Mouse (Mus musculus) left cerebral cortex, adult 2 months (tissue): ENCODE data around the gene Tmem35b. TPM values are rescaled to one million over a fixed set of nuclear protein-coding genes. Genes with fewer than 3 reads are reported as not detected.

Experiments
- DNase-seq, 2 experiments: peaks; one replicate each; pipeline ENCODE4 v3.0.0; 2021 to 2022; ENCODE audit warnings: low spot score in 2 of 2, mixed read lengths in 1 of 2; ENCODE audit errors: extremely low spot score in 1 of 2
- H3K27ac ChIP-seq: fragments of 200-600 bp; 2 replicates; pipeline ENCODE4 v1.8.1; 2022
- H3K4me3 ChIP-seq: fragments of 200-600 bp; 2 replicates; pipeline ENCODE4 v1.8.1; 2022
- CTCF ChIP-seq: fragments of 200-600 bp; IDR thresholded peaks from 2 replicates; pipeline ENCODE4 v1.8.1; 2022; ENCODE audit warnings: antibody characterized with exemption, mild to moderate bottlenecking, moderate library complexity
- intact Hi-C: fragments of 180-260 bp; cut with DNase I; formaldehyde crosslinking; loops from one replicate; pipeline ENCODE4 v1.15.1; 2025
- total RNA-seq, 2 experiments: library from RNA; stranded (reverse); gene quantifications; 2 replicates each; pipeline ENCODE4 v1.2.3; 2021

Gene Tmem35b
- total RNA-seq, 2 experiments from 2014 or later, result 4.1 to 4.2 TPM

DNA sequence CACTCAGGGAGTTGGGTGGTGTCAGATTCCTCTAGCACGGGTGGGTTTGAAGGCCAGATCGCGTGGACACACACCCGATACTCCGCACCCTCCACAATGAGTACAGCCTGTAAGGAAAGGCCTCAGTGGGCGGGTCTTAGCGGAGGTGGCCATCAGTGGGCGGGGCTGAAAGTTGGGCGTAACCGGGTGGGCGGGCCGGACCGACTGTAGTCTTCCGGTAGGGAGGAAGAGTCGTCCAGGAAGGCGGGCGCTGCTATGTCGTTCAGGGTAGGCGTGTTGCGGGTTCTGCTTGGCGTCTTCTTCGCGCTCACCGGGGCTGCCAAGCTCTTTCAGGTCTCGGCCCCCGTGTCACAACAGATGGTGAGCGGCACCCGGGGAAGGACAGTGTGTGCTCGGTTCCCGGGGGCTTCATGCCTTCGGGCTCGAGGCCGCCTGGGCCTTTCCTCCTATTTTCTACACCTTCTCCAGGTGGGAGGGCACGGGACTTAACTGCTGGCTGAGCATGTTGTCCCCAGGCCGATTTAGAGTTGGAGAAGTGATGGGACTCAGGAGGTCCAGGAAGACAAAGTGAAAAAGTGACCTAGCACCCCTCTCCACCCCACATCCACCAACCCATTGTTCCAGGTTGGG is 2.5 kb downstream of the Tmem35b start:
- no peak for TF ChIP-seq CTCF
- intact Hi-C loops, result loop anchor here (5.0 kb wide), 1 partner anchor 41 kb away; the partner anchor contains the start of gene Dlgap3
- Histone ChIP-seq H3K27ac (no peak overlapping the region), H3K4me3 (peak overlapping the region; percentile 49)
- DNase-seq, result peak; percentile 46 to 47

DNA sequence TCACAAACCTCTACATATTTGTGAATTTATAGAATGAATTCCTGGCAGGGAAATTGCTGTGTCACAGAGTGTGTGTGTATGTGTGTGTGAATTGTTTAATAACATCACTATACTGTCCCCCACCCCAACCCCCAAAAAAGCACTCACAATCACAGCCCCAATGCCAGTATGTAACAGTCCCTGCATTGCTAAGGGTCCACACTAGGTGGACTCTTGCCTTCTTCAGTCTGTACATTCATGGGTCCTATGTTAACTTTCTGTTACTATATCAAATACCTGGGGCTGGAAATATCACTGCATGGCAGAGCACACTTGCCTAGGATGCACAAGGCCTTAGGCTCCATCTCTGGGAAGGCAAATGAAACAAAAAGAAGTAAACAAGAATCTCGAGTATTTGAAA is 11.2 kb downstream of the Tmem35b start:
- intact Hi-C loops, result no loop called here
- H3K27ac ChIP-seq, result no peak overlapping the region
- no peak for DNase-seq
- H3K4me3 ChIP-seq, result no peak overlapping the region
- TF ChIP-seq CTCF, result no peak

DNA sequence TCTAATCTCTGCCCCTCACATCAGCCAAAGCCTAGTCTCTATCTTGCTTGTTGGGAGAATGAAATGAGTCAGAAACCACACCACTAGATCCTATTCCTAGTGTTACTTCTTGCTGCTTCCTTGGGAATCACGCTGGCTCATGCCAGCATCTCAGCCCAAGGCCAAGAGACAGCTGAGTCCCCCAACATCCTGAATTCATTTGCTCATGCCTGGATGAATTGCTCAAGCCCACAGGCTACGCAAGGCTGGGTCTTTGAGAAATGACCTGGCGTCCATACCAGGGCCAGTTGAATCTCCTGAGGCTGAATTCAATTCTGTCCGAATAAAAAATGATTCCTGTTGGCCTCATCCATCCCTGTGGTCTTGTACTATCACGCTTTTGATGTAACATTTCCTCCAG is 14.1 kb downstream of the Tmem35b start:
- Histone ChIP-seq H3K27ac (no peak overlapping the region), H3K4me3 (no peak overlapping the region)
- DNase-seq, result no peak
- intact Hi-C loops, result no loop called here
- TF ChIP-seq CTCF, result no peak

DNA sequence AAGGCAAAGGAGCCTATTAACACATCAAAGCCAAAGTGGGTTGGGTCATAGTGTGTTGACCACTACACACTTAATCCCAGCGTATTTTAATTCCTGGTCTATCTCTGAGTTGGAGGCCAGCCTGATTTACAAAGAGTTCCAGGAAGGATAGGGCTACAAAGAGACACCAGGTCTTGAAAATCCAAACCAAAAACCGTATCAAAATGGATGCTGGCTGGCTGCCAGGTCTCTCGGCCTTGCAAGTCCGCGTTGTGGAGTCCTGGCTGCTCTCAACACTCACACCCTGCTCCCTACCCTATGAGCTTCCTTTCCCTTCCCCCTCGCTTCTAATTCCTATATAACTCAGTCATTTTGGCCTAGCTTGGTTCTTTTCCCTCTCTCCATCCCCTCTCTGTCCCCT is 15.0 kb downstream of the Tmem35b start:
- no peak for DNase-seq
- H3K27ac ChIP-seq, result no peak overlapping the region
- no peak overlapping the region for H3K4me3 ChIP-seq
- TF ChIP-seq CTCF, result no peak
- intact Hi-C loops, result no loop called here

DNA sequence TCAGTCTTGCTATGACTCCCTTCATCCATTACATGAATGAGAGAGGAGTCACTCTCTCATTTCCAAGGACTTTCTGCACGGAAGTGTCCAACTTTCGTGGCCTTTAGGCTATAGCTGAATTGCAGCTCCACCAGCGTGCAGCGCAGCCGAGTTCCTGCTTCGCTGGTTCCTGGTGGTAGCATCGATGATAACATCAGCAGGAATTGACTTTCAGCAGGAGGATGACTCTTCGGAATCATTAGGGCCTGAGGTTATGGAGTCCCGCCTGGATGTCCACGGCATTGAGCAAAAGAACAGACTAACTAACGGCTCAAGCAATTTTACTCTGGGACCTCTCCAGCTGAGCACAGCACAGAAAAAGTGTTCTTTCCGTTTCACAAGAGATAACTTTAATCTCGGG is 26.5 kb downstream of the Tmem35b start:
- no peak overlapping the region for H3K4me3 ChIP-seq
- intact Hi-C loops, result loop anchor here (5.0 kb wide), 1 partner anchor 147 kb away; no protein-coding TSS in a partner anchor
- no peak for DNase-seq
- TF ChIP-seq CTCF, result no peak
- no peak overlapping the region for H3K27ac ChIP-seq

DNA sequence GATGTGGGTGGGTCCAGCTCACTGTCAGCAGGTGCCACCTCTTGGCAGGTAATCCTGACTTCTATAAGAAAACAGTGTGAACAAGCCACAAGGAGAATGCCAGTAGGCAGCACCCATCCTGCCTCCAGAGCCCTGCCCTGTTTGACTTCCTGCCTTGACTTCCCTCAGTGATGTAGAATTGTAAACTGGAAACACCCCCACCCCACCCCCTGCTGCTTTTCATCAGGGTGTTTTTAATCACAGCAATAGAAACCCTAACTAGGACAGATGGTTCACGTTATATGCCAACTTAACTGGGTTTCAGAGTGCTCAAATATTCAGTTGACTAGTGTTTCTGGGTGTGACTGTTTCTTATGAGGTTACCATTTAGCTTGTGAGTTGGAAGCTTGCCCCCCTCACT is 29.9 kb downstream of the Tmem35b start:
- Histone ChIP-seq H3K4me3 (no peak overlapping the region), H3K27ac (no peak overlapping the region)
- intact Hi-C loops, result loop anchor here (5.0 kb wide), 1 partner anchor 144 kb away; no protein-coding TSS in a partner anchor
- no peak for TF ChIP-seq CTCF
- no peak for DNase-seq

DNA sequence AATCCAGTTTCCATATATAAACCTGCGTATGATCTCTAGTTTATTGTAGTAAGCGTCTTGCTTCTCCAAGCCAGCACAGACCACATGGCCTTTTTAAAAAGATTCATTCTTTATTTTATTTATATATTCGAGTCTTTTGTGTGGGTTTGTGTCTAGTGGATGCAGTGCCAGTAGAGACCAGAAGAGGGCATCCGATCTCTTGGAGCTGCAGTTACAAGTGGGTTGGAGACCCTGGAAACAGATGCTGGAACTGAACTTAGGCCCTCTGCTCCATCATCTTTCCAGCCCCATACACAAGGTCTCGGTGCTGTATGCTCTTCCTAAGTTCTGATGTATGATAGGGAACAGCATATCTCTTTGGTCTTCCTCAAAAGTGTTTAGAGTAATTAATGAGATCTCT is 32.3 kb downstream of the Tmem35b start:
- no peak for DNase-seq
- intact Hi-C loops, result no loop called here
- no peak overlapping the region for H3K4me3 ChIP-seq

DNA sequence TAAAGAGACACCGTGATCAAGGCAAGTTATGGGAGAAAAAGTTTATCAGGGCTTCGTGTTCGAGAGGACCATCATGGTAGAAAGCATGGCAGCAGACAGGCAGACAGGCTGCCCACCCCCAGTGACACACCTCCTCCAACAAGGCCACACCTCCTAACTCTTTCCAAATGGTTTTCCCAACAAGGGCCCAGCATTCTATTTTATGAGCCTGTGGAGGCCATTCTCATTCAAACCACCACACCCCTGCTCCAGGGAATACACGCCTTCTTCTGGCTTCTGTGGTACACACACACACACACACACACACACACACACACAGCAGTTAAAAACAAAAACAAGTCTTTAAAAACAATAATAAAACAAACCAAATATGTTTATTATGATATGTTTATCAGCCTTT is 34.3 kb downstream of the Tmem35b start:
- no peak overlapping the region for H3K4me3 ChIP-seq
- no peak for TF ChIP-seq CTCF
- DNase-seq, result no peak
- intact Hi-C loops, result no loop called here
- H3K27ac ChIP-seq, result no peak overlapping the region

More for the DNA sequence above, 32.3 kb downstream of the Tmem35b start:
- no peak overlapping the region for H3K27ac ChIP-seq
- TF ChIP-seq CTCF, result no peak; the same call in 1 of the 2 replicates

DNA sequence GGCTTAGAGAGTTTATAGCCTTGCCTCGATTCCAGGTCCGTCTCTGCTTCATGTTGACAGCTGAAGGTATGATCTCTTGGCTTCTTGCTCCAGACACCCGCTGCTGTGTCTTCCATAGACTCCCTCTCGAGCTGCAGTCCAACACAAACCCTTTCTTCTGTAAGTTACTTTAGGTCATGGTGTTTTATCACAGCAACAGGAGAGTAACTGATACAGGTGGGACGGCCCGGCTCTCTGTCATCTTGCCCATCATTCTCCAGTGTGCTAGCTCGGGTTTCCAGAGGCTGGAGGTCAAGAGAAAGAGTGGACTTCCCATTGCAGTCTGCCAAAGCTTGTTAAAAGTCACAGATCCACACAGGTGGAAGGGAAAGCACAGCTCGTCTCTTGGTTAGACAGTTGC is 40.4 kb downstream of the Tmem35b start:
- TF ChIP-seq CTCF, result no peak
- Histone ChIP-seq H3K4me3 (no peak overlapping the region), H3K27ac (no peak overlapping the region)
- intact Hi-C loops, result no loop called here
- DNase-seq, result no peak

DNA sequence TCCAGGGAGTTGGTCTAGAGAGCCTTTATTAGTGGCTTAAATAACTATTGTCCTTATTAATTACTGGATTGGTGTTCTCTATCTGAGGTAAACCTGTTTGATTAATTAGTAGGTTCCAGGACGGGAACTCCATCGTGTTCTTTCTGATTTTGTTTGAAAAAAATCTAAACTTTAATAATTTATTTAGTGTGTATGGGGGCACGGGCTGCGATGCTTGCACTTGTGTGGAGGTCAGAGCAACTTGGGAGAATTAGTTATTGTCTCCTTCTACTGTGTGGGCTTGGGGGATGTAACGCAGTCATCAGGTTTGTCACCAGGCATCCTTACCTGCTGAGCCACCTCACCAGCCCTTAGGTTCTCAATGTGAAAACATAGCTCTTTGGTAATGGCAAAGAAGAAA is 43.6 kb downstream of the Tmem35b start:
- no peak for DNase-seq
- Histone ChIP-seq H3K27ac (no peak overlapping the region), H3K4me3 (no peak overlapping the region)
- no peak for TF ChIP-seq CTCF
- intact Hi-C loops, result loop anchor here (5.0 kb wide), 1 partner anchor 40 kb away; no protein-coding TSS in a partner anchor

DNA sequence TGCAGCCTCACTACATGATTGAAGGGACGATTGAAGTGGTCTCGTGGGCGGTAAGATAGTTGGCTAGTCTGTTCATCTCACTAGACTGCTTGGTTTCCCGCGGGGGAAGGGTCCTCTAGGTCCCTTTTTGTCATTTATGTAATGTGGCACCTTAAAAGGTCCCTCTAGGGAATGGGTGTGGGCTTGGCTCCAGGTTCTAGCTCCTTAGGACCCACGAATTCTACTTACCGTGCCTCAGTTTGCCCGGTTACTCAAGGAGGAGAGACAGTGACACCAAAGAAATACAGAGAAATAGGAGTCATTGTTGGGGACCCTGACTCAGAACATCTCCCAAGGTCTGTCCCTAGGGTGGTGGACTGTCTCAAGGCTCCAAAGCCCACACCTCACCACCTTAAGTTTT is 44.2 kb downstream of the Tmem35b start:
- intact Hi-C loops, result loop anchor here (2.0 to 5.0 kb wide), 2 partner anchors 40 to 91 kb away; partner anchors contain the start of gene Zmym6
- Histone ChIP-seq H3K4me3 (peak overlapping the region; percentile 77), H3K27ac (peak overlapping the region; percentile 99)
- TF ChIP-seq CTCF, result no peak
- no peak for DNase-seq

DNA sequence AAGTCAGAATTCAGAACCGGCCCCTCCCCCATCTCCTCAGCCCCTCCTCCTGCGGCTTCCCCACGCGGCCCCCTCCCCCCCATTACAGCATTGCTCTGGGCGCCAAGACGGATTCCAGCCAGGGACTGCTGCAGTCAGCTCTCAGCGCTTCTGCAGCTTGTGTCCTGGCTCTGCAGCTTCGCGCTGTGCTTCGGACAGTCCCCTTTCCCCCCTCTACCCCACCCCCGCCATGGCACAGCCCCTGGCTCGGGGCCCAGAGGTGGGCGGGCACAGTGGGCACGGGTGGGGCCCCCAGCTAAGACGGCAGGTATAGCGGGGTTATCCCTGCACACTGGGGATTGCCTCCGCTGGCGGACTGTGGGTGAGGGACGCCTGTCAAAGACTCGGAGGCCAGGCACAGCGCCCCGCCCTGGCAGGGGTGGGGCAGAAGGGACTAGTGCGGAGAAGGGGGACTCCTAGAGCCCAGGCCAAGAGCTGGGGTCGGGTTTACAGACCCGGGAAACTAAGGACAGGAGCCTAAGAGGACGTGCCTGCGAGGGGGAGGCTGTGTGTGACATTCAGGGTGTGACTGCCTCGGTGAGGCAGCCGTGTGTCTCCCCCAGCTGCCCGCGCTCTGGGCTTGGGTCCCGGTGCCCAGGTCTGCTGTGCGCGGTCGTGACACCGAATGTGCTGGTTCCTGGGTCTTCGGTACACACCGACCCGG is 44.9 kb downstream of the Tmem35b start:
- DNase-seq, result peak; percentile 62 to 69
- H3K27ac ChIP-seq, result peak overlapping the region; percentile 99
- intact Hi-C loops, result loop anchor here (2.0 to 5.0 kb wide), 2 partner anchors 41 to 92 kb away; partner anchors contain the start of gene Zmym6
- TF ChIP-seq CTCF, result no peak; the same call in 1 of the 2 replicates
- H3K4me3 ChIP-seq, result peak overlapping the region; percentile 77
